Mouse (Mus musculus) forebrain, embryonic 11.5 days (tissue): ENCODE measurements around the gene Itgb1bp1. TPM values are rescaled to one million over a fixed set of nuclear protein-coding genes. Genes with fewer than 3 reads are reported as not detected.

Experiments used
- ATAC-seq: fragments of 200-750 bp; cut with Nextera tagmentation; replicated peaks from 2 replicates; pipeline ENCODE4 v1.8.0; 2017; ENCODE audit warnings: moderate TSS enrichment; ENCODE audit not compliant: low FRiP score
- DNase-seq: peaks from one replicate; pipeline ENCODE4 v3.0.0-alpha.2; 2017; ENCODE audit warnings: low spot score
- H3K27ac ChIP-seq: fragments of 300-500 bp; sonication (generic); 2 replicates; pipeline ENCODE4 v1.5.1; 2014; ENCODE audit warnings: low read depth, low read length
- H3K27me3 ChIP-seq: fragments of 300-500 bp; sonication (generic); 2 replicates; pipeline ENCODE4 v1.6.1; 2014; ENCODE audit warnings: mild to moderate bottlenecking, low read length, mixed read lengths; ENCODE audit not compliant: control insufficient read depth, insufficient read depth
- H3K36me3 ChIP-seq: fragments of 300-500 bp; sonication (generic); 2 replicates; pipeline ENCODE4 v1.6.1; 2014; ENCODE audit warnings: mild to moderate bottlenecking, low read length, moderate library complexity, mixed read lengths; ENCODE audit not compliant: control insufficient read depth, insufficient read depth
- H3K4me1 ChIP-seq: fragments of 300-500 bp; sonication (generic); replicated peaks from 2 replicates; pipeline ENCODE4 v1.6.1; 2014; ENCODE audit warnings: low read length, mixed read lengths; ENCODE audit not compliant: control insufficient read depth, insufficient read depth
- H3K4me2 ChIP-seq: fragments of 300-500 bp; sonication (generic); 2 replicates; pipeline ENCODE4 v1.6.1; 2014; ENCODE audit warnings: low read depth, mild to moderate bottlenecking, low read length, moderate library complexity, mixed read lengths; ENCODE audit not compliant: severe bottlenecking
- H3K4me3 ChIP-seq: fragments of 300-500 bp; sonication (generic); 2 replicates; pipeline ENCODE4 v1.5.1; 2014; ENCODE audit warnings: low read depth, low read length
- H3K9ac ChIP-seq: fragments of 300-500 bp; sonication (generic); 2 replicates; pipeline ENCODE4 v1.6.1; 2014; ENCODE audit warnings: low read length
- H3K9me3 ChIP-seq: fragments of 300-500 bp; sonication (generic); 2 replicates; pipeline ENCODE4 v1.6.1; 2016; ENCODE audit warnings: low read length, mixed read lengths; ENCODE audit not compliant: control insufficient read depth
- WGBS: fragments of 180-500 bp; shearing (Covaris S2); extraction: QIAGEN DNeasy Blood & Tissue Kit; methylation state at CpG from one replicate; pipeline ENCODE4 v1.1.7; 2014; 5-methylcytosine and 5-hydroxymethylcytosine counted together
- polyA plus RNA-seq: library from polyadenylated mRNA; unstranded; fragments of >200 nt; fragmentation: Nextera tagmentation; extraction: Ambion mirVana; gene quantifications from 2 replicates; pipeline ENCODE4 v1.2.1, GENCODE M21; 2014

Itgb1bp1 gene
- polyA plus RNA-seq, 1 experiment from 2014 or later, result 38.3 TPM

- Histone ChIP-seq H3K4me3 (no peak overlapping the region), H3K27me3 (no peaks in the 10 kb centered on the region), H3K36me3 (peaks cover 2% of the 10 kb centered on the region; the same call in 1 of the 2 replicates), H3K9ac (no peak overlapping the region), H3K4me1 (no peaks in the 10 kb centered on the region), H3K9me3 (no peaks in the 10 kb centered on the region), H3K4me2 (no peak overlapping the region), H3K27ac (no peak overlapping the region)
- ATAC-seq (no peak), DNase-seq (no peak)
- 72% methylated on average over 6 of the region's 6 CpGs for WGBS
Observed at GRCm38 (mm10) chr12:21227076-21227980, 58.8 kb downstream of the Itgb1bp1 start.

GRCm38 (mm10) chr12:21226316-21226715 is 59.8 kb downstream of the Itgb1bp1 start:
- Histone ChIP-seq H3K9ac (no peak overlapping the region), H3K4me3 (no peak overlapping the region), H3K36me3 (peaks cover 2% of the 10 kb centered on the region; the same call in 1 of the 2 replicates), H3K27ac (no peak overlapping the region), H3K4me2 (no peak overlapping the region), H3K27me3 (no peaks in the 10 kb centered on the region), H3K9me3 (no peaks in the 10 kb centered on the region), H3K4me1 (no peaks in the 10 kb centered on the region)
- 91% methylated on average over 9 of the region's 9 CpGs for WGBS
- ATAC-seq (no peak), DNase-seq (no peak)

GRCm38 (mm10) chr12:21225358-21225757 is 60.7 kb downstream of the Itgb1bp1 start:
- 82% methylated on average over 8 of the region's 8 CpGs for WGBS
- Histone ChIP-seq H3K4me3 (no peak overlapping the region), H3K4me1 (no peaks in the 10 kb centered on the region), H3K9ac (no peak overlapping the region), H3K9me3 (no peaks in the 10 kb centered on the region), H3K27me3 (no peaks in the 10 kb centered on the region), H3K36me3 (peaks cover 4% of the 10 kb centered on the region; the same call in 1 of the 2 replicates), H3K4me2 (no peak overlapping the region), H3K27ac (no peak overlapping the region)
- ATAC-seq (no peak), DNase-seq (no peak)

GRCm38 (mm10) chr12:21223923-21224322 is 62.2 kb downstream of the Itgb1bp1 start:
- DNase-seq (no peak), ATAC-seq (no peak)
- Histone ChIP-seq H3K9ac (no peak overlapping the region), H3K4me3 (no peak overlapping the region), H3K4me1 (no peaks in the 10 kb centered on the region), H3K27me3 (no peaks in the 10 kb centered on the region), H3K9me3 (no peaks in the 10 kb centered on the region), H3K27ac (no peak overlapping the region), H3K36me3 (peaks cover 5% of the 10 kb centered on the region; the same call in 1 of the 2 replicates), H3K4me2 (no peak overlapping the region)
- WGBS, result 92% methylated on average over 4 of the region's 4 CpGs

GRCm38 (mm10) chr12:21220596-21220995 is 65.5 kb downstream of the Itgb1bp1 start:
- Histone ChIP-seq H3K4me2 (no peak overlapping the region), H3K9me3 (no peaks in the 10 kb centered on the region), H3K27me3 (no peaks in the 10 kb centered on the region), H3K4me3 (no peak overlapping the region), H3K27ac (no peak overlapping the region), H3K4me1 (no peaks in the 10 kb centered on the region), H3K9ac (no peak overlapping the region), H3K36me3 (peaks cover 5% of the 10 kb centered on the region; the same call in 1 of the 2 replicates)
- no peak for DNase-seq
- no peak for ATAC-seq
- 91% methylated on average over 1 of the region's 1 CpGs for WGBS

- Histone ChIP-seq H3K36me3 (peaks cover 3% of the 10 kb centered on the region; the same call in 1 of the 2 replicates), H3K27me3 (no peaks in the 10 kb centered on the region), H3K4me3 (no peak overlapping the region), H3K27ac (no peak overlapping the region), H3K4me2 (no peak overlapping the region), H3K4me1 (no peaks in the 10 kb centered on the region), H3K9me3 (no peaks in the 10 kb centered on the region), H3K9ac (no peak overlapping the region)
- no peak for ATAC-seq
- WGBS, result 91% methylated on average over 11 of the region's 11 CpGs
- no peak for DNase-seq
Observed at GRCm38 (mm10) chr12:21217776-21218444, 68.2 kb downstream of the Itgb1bp1 start.

- Histone ChIP-seq H3K9ac (no peak overlapping the region), H3K4me2 (no peak overlapping the region), H3K27ac (no peak overlapping the region), H3K27me3 (no peaks in the 10 kb centered on the region), H3K9me3 (no peaks in the 10 kb centered on the region), H3K36me3 (peaks cover 2% of the 10 kb centered on the region; the same call in 1 of the 2 replicates), H3K4me1 (no peaks in the 10 kb centered on the region), H3K4me3 (no peak overlapping the region)
- 91% methylated on average over 8 of the region's 8 CpGs for WGBS
- ATAC-seq (no peak), DNase-seq (no peak)
Observed at GRCm38 (mm10) chr12:21214551-21215165, 71.4 kb downstream of the Itgb1bp1 start.

- Histone ChIP-seq H3K27ac (no peak overlapping the region), H3K4me2 (no peak overlapping the region), H3K4me3 (no peak overlapping the region), H3K9me3 (no peaks in the 10 kb centered on the region), H3K36me3 (peaks cover 2% of the 10 kb centered on the region; the same call in 1 of the 2 replicates), H3K27me3 (no peaks in the 10 kb centered on the region), H3K9ac (no peak overlapping the region), H3K4me1 (no peaks in the 10 kb centered on the region)
- ATAC-seq (no peak), DNase-seq (no peak)
- 91% methylated on average over 17 of the region's 17 CpGs for WGBS
Observed at GRCm38 (mm10) chr12:21212876-21213275, 73.2 kb downstream of the Itgb1bp1 start.
